Mouse (Mus musculus): ENCODE results near the gene Tmem243. TPM values are rescaled to one million over a fixed set of nuclear protein-coding genes. Genes with fewer than 3 reads are reported as not detected.

Tmem243 gene
- total and polyA plus RNA-seq, 3 experiments, result 0.68 to 3.2 (median 2.0) TPM

DNA sequence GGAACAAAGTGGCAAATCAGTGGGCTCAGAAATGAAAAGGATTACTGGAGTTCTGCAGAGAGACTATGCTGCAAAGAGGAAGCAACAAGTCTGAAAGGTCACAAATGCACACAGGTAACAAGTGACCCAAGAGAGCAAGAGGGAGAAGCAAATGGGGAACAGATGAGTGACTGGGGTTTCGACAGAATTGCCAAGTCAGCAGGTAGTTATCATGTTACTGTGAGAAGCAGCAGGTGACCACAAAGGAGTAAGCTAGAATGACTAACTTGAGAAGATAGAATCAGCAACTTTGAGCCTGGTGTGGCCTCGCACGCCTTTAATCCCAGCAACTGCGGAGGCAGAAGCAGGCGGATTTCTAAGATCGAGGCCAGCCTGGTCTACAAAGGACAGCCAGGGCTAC is 41.9 kb downstream of the Tmem243 start:
- peaks cover 61% of the 10 kb centered on the region for H3K36me3 ChIP-seq (replicated peaks)
- ATAC-seq (ENCODE audit: extremely low read depth, insufficient number of reproducible peaks, low FRiP score, poor library complexity, severe bottlenecking), result no peak

GRCm38 (mm10) chr5:9149273-9149850 is 48.9 kb downstream of the Tmem243 start:
- Histone ChIP-seq H3K9me3 (replicated peaks) (peaks cover 3% of the 10 kb centered on the region; the same call in 1 of the 2 replicates), H3K36me3 (replicated peaks) (peaks cover 64% of the 10 kb centered on the region), H3K27me3 (ENCODE audit: insufficient read depth, low read length) (no peaks in the 10 kb centered on the region), H3K4me1 (ENCODE audit: insufficient read depth, low read depth, low read length) (no peaks in the 10 kb centered on the region), H3K4me3 (ENCODE audit: low read depth, low read length) (no peak overlapping the region)
- ATAC-seq (ENCODE audit: extremely low read depth, insufficient number of reproducible peaks, low FRiP score, poor library complexity, severe bottlenecking) (no peak), DNase-seq (ENCODE audit: low spot score) (no peak)
- no peak for TF ChIP-seq POLR2AphosphoS5 (IDR thresholded peaks at IDR 0.05; ENCODE audit: insufficient replicate concordance, low read depth, low read length)
- TF ChIP-seq CTCF (IDR thresholded peaks at IDR 0.05; ENCODE audit: low read depth, low read length), result no peak
- no peak for TF ChIP-seq GATA1 (IDR thresholded peaks at IDR 0.05; ENCODE audit: borderline replicate concordance, low read length)
- no peak for TF ChIP-seq TAL1 (conservative IDR thresholded peaks at IDR 0.05; ENCODE audit: low read depth, low read length)

More for the DNA sequence above, 41.9 kb downstream of the Tmem243 start:
- Histone ChIP-seq H3K4me3 (ENCODE audit: low read depth, low read length) (no peak overlapping the region), H3K9me3 (replicated peaks) (no peaks in the 10 kb centered on the region), H3K4me1 (ENCODE audit: insufficient read depth, low read depth, low read length) (no peaks in the 10 kb centered on the region), H3K27me3 (ENCODE audit: insufficient read depth, low read length) (no peaks in the 10 kb centered on the region)
- DNase-seq (ENCODE audit: low spot score), result no peak
- no peak for TF ChIP-seq CTCF (IDR thresholded peaks at IDR 0.05; ENCODE audit: low read depth, low read length)

GRCm38 (mm10) chr5:9156746-9157145 is 56.3 kb downstream of the Tmem243 start:
- Histone ChIP-seq H3K4me3 (ENCODE audit: low read depth, low read length) (no peak overlapping the region), H3K9me3 (replicated peaks) (peaks cover 3% of the 10 kb centered on the region; the same call in 1 of the 2 replicates), H3K4me1 (ENCODE audit: insufficient read depth, low read depth, low read length) (peaks cover 10% of the 10 kb centered on the region), H3K27me3 (ENCODE audit: insufficient read depth, low read length) (no peaks in the 10 kb centered on the region), H3K36me3 (replicated peaks) (peaks cover 36% of the 10 kb centered on the region)
- no peak for DNase-seq (ENCODE audit: low spot score)
- TF ChIP-seq GATA2 (IDR thresholded peaks at IDR 0.05; ENCODE audit: borderline replicate concordance, low read depth, low read length), result no peak
- ATAC-seq (ENCODE audit: extremely low read depth, insufficient number of reproducible peaks, low FRiP score, poor library complexity, severe bottlenecking), result no peak

DNA sequence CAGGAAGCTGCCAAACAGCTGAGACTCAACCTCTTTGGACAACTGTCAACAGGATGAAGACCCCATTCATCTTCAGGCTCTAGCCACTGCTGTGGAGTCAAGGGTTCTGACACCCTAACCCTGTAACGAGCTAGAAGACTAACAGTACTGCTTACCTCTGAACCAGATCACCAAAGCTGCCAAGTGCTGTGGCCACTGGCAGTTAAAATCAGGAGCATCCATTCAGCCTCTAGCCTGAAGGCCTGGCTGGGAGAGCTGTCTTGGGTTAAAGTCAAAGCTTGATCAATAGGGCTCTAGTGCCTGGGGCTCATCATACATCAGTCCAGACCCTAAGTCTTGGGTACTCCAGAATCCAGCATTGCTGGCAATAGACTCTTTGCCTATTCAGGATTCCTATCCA is 56.9 kb downstream of the Tmem243 start:
- ATAC-seq (ENCODE audit: extremely low read depth, insufficient number of reproducible peaks, low FRiP score, poor library complexity, severe bottlenecking), result no peak
- DNase-seq (ENCODE audit: low spot score), result no peak
- H3K4me3 ChIP-seq (ENCODE audit: low read depth, low read length), result no peak overlapping the region
- TF ChIP-seq TAL1 (conservative IDR thresholded peaks at IDR 0.05; ENCODE audit: low read depth, low read length), result no peak
- TF ChIP-seq GATA2 (IDR thresholded peaks at IDR 0.05; ENCODE audit: borderline replicate concordance, low read depth, low read length), result no peak
- TF ChIP-seq POLR2AphosphoS5 (IDR thresholded peaks at IDR 0.05; ENCODE audit: insufficient replicate concordance, low read depth, low read length), result no peak
- no peak for TF ChIP-seq CTCF (IDR thresholded peaks at IDR 0.05; ENCODE audit: low read depth, low read length)
- TF ChIP-seq GATA1 (IDR thresholded peaks at IDR 0.05; ENCODE audit: borderline replicate concordance, low read length), result no peak
- H3K27me3 ChIP-seq (ENCODE audit: insufficient read depth, low read length), result no peaks in the 10 kb centered on the region
- H3K9me3 ChIP-seq (replicated peaks), result peaks cover 3% of the 10 kb centered on the region; the same call in 1 of the 2 replicates
- peaks cover 13% of the 10 kb centered on the region for H3K4me1 ChIP-seq (ENCODE audit: insufficient read depth, low read depth, low read length)
- peaks cover 31% of the 10 kb centered on the region for H3K36me3 ChIP-seq (replicated peaks)

DNA sequence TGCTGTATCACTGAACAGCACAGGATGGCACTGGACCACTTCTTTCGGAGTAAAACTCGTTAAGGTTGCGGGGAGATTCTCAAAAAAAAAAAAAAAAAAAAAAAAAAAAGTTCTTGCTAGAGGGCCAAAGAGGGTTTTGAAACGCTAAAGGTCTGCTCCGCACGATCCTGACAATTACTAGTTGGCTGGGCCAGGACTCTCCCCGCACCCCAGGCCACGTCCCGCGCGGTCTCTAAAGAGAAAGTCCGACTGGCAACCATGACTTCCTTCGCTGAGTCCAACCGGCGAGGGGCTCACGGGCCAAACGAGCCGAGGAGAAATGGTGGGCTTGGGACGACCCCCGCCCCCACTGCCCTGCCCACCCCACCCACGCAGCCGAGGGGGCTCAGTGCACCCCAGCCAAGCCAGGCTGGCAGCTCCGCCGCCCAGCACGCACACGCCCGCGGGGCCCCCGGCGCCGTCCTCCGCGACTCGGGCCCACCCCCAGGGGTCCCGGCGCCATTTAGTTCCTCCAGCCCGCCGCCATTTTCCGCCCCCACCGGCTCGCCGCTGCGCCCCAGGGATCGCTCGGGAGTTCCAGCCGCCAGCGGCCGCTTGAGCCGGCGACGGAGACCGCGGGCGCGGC is 60.5 kb downstream of the Tmem243 start:
- H3K27me3 ChIP-seq (ENCODE audit: insufficient read depth, low read length), result no peaks in the 10 kb centered on the region
- H3K4me3 ChIP-seq (ENCODE audit: low read depth, low read length), result peak overlapping the region; percentile 87
- DNase-seq (ENCODE audit: low spot score), result peak; percentile 58
- H3K4me1 ChIP-seq (ENCODE audit: insufficient read depth, low read depth, low read length), result peaks cover 17% of the 10 kb centered on the region
- no peaks in the 10 kb centered on the region for H3K9me3 ChIP-seq (replicated peaks)
- ATAC-seq (ENCODE audit: extremely low read depth, insufficient number of reproducible peaks, low FRiP score, poor library complexity, severe bottlenecking), result no peak
- peaks cover 19% of the 10 kb centered on the region for H3K36me3 ChIP-seq (replicated peaks)
- TF ChIP-seq TAL1 (conservative IDR thresholded peaks at IDR 0.05; ENCODE audit: low read depth, low read length) (no peak), POLR2AphosphoS5 (IDR thresholded peaks at IDR 0.05; ENCODE audit: insufficient replicate concordance, low read depth, low read length) (no peak), GATA2 (IDR thresholded peaks at IDR 0.05; ENCODE audit: borderline replicate concordance, low read depth, low read length) (no peak), GATA1 (IDR thresholded peaks at IDR 0.05; ENCODE audit: borderline replicate concordance, low read length) (no peak), CTCF (IDR thresholded peaks at IDR 0.05; ENCODE audit: low read depth, low read length) (no peak)

DNA sequence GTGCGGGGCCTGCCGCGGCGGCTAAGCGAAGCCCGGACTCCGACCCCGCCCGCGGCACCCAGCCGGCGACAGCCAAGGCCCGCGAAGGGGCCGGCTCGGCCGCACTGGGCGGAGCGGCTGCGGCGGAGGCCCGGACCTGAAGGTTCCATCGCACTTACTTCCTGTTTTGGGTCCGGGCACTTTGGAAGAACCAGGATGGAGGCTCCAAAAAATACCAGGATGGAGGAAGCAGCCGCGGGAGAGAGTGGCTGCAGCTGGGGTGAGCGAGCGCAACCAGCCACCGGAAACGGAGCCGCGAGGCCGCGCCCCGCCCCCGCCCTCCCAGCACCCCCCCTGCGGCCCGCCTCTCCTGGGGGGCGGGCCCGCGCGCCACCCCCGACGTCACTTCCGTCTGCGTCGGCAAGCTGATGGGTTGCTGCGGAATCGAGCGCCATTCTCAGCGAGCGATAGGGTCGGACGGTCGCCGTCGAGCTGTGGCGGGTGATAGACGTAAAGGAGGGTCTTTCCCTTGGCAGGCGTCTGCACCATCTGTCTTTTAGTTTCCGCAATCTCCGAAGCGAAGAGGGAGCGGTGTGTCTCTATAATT is 61.1 kb downstream of the Tmem243 start, which contains the start of gene Dmtf1:
TSS of gene Dmtf1 (minus strand) at position 321 of the 586 bp plus-strand sequence.
- Histone ChIP-seq H3K4me1 (ENCODE audit: insufficient read depth, low read depth, low read length) (peaks cover 17% of the 10 kb centered on the region), H3K9me3 (replicated peaks) (no peaks in the 10 kb centered on the region), H3K27me3 (ENCODE audit: insufficient read depth, low read length) (no peaks in the 10 kb centered on the region)

More for the DNA sequence above, 61.1 kb downstream of the Tmem243 start, which contains the start of gene Dmtf1:
- peak; percentile 83 for DNase-seq (ENCODE audit: low spot score)
- Histone ChIP-seq H3K36me3 (replicated peaks) (peaks cover 17% of the 10 kb centered on the region), H3K4me3 (ENCODE audit: low read depth, low read length) (peak within 1 kb of the TSS; percentile 87)
- peak; percentile 80 for ATAC-seq (ENCODE audit: extremely low read depth, insufficient number of reproducible peaks, low FRiP score, poor library complexity, severe bottlenecking)
- TF ChIP-seq TAL1 (conservative IDR thresholded peaks at IDR 0.05; ENCODE audit: low read depth, low read length) (no peak), POLR2AphosphoS5 (IDR thresholded peaks at IDR 0.05; ENCODE audit: insufficient replicate concordance, low read depth, low read length) (no peak; the same call in 1 of the 2 replicates), CTCF (IDR thresholded peaks at IDR 0.05; ENCODE audit: low read depth, low read length) (no peak), GATA2 (IDR thresholded peaks at IDR 0.05; ENCODE audit: borderline replicate concordance, low read depth, low read length) (no peak), GATA1 (IDR thresholded peaks at IDR 0.05; ENCODE audit: borderline replicate concordance, low read length) (no peak)
